Mouse (Mus musculus) c-Kit-positive CD71-positive TER-119-positive erythroid progenitor cells, embryonic 14.5 days (primary cell): ENCODE results near the gene Fndc3a.

Source experiments
- DNase-seq: peaks from one replicate; pipeline ENCODE4 v3.0.0-alpha.2; 2013; ENCODE audit warnings: low spot score

Gene Fndc3a

GRCm38 (mm10) chr14:72709710-72710340 is at the start of gene Fndc3a:
Gene Fndc3a, minus strand, starts transcription at chr14:72710003.
- DNase-seq, result peak; percentile 59

- no peak for DNase-seq
These were observed 43.1 kb upstream of the Fndc3a start for GRCm38 (mm10) chr14:72752893-72753292.

GRCm38 (mm10) chr14:72750426-72751182 is 40.8 kb upstream of the Fndc3a start:
- DNase-seq, result no peak

GRCm38 (mm10) chr14:72748331-72748730 is 38.5 kb upstream of the Fndc3a start:
- no peak for DNase-seq

- no peak for DNase-seq
These were observed 31.9 kb upstream of the Fndc3a start for GRCm38 (mm10) chr14:72741667-72742066.

GRCm38 (mm10) chr14:72740336-72740735 is 30.5 kb upstream of the Fndc3a start:
- DNase-seq, result no peak

- no peak for DNase-seq
These were observed 29.8 kb upstream of the Fndc3a start for GRCm38 (mm10) chr14:72739484-72740208.

GRCm38 (mm10) chr14:72738776-72739175 is 29.0 kb upstream of the Fndc3a start:
- no peak for DNase-seq

GRCm38 (mm10) chr14:72738217-72738616 is 28.4 kb upstream of the Fndc3a start:
- no peak for DNase-seq

GRCm38 (mm10) chr14:72725865-72726264 is 16.1 kb upstream of the Fndc3a start:
- no peak for DNase-seq

- DNase-seq, result no peak
These were observed 12.7 kb upstream of the Fndc3a start for GRCm38 (mm10) chr14:72722274-72723053.

GRCm38 (mm10) chr14:72716175-72716574 is 6.4 kb upstream of the Fndc3a start:
- no peak for DNase-seq

- no peak for DNase-seq
These were observed 1.3 kb upstream of the Fndc3a start for GRCm38 (mm10) chr14:72711130-72711529.

GRCm38 (mm10) chr14:72710341-72711027 is 681 bp upstream of the Fndc3a start:
- DNase-seq, result peak; percentile 21

GRCm38 (mm10) chr14:72709091-72709709 is 603 bp downstream of the Fndc3a start:
- DNase-seq, result peak; percentile 24

GRCm38 (mm10) chr14:72708581-72708991 is 1.2 kb downstream of the Fndc3a start:
- peak; percentile 17 for DNase-seq

GRCm38 (mm10) chr14:72700056-72700455 is 9.7 kb downstream of the Fndc3a start:
- DNase-seq, result no peak

- DNase-seq, result no peak
These were observed 18.4 kb downstream of the Fndc3a start for GRCm38 (mm10) chr14:72691406-72691805.

GRCm38 (mm10) chr14:72689525-72689924 is 20.3 kb downstream of the Fndc3a start:
- no peak for DNase-seq

- no peak for DNase-seq
These were observed 24.9 kb downstream of the Fndc3a start for GRCm38 (mm10) chr14:72684857-72685370.

- no peak for DNase-seq
These were observed 32.6 kb downstream of the Fndc3a start for GRCm38 (mm10) chr14:72677247-72677646.
